Mouse (Mus musculus): ENCODE data around the gene Gm11549. TPM values are rescaled to one million over a fixed set of nuclear protein-coding genes. Genes with fewer than 3 reads are reported as not detected.
A peak's percentile ranks its signal among the peaks of the same experiment; 100 is the strongest.

Gm11549 gene
- polyA plus RNA-seq, 1 experiment from 2014 or later = 0.21 TPM

DNA sequence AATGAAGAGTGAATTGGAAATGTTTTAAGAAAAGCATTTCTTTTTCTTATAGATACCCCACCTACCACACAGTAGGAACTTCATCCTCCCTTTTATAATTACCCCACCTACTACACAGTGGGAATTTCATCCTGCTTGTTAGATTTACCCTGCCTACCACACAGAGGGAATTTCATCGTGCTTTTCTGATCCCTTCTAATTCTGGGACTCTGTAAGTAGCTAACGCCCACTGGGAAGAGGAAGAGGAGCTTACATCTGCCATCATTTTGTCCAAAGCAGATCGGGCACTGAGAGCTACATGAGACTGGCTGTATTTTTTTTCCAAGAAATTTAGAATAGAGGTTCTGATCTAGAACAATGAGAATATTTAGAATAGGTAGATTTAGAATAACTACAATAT is 23.3 kb upstream of the Gm11549 start:
- Histone ChIP-seq H3K9me3 (ENCODE audit: control insufficient read depth, low read length) (no peaks in the 10 kb centered on the region), H3K27ac (replicated peaks; ENCODE audit: low read depth, low read length) (no peak overlapping the region), H3K4me1 (ENCODE audit: control insufficient read depth, insufficient read depth, low read length) (no peaks in the 10 kb centered on the region), H3K36me3 (ENCODE audit: control insufficient read depth, insufficient read depth, low read length) (no peaks in the 10 kb centered on the region), H3K4me3 (replicated peaks; ENCODE audit: low read depth, low read length) (no peak overlapping the region), H3K9ac (replicated peaks; ENCODE audit: low read length) (no peak overlapping the region), H3K4me2 (ENCODE audit: low read length) (no peak overlapping the region), H3K27me3 (ENCODE audit: control insufficient read depth, insufficient read depth, low read length) (no peaks in the 10 kb centered on the region)
- DNase-seq (no peak), ATAC-seq (ENCODE audit: low FRiP score, low TSS enrichment) (no peak)
- WGBS = 83% methylated on average over 3 of the region's 3 CpGs

DNA sequence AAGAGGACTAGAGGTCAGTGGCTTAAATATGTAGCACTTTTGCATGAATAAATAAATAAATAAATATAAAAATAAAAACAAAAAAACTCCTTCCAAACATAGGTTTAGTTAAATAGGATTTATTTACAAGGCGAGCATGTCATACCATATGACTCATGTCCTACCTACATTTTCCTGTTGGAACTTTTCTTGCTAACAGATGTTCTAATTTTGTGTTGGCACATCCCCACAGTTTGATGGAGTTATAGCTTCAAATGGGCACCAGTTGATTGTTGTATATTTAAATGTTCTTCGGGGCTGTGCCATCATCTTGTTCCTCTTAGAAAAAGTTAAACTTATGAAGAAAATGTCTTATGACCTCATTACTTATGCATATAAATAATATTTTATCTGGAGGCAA is 19.8 kb upstream of the Gm11549 start:
- no peak for ATAC-seq (ENCODE audit: low FRiP score, low TSS enrichment)
- H3K36me3 ChIP-seq (ENCODE audit: control insufficient read depth, insufficient read depth, low read length) = no peaks in the 10 kb centered on the region
- no peaks in the 10 kb centered on the region for H3K9me3 ChIP-seq (ENCODE audit: control insufficient read depth, low read length)
- DNase-seq = no peak
- H3K4me1 ChIP-seq (ENCODE audit: control insufficient read depth, insufficient read depth, low read length) = no peaks in the 10 kb centered on the region
- H3K27ac ChIP-seq (replicated peaks; ENCODE audit: low read depth, low read length) = no peak overlapping the region
- H3K27me3 ChIP-seq (ENCODE audit: control insufficient read depth, insufficient read depth, low read length) = no peaks in the 10 kb centered on the region
- H3K4me2 ChIP-seq (ENCODE audit: low read length) = no peak overlapping the region
- WGBS = 94% methylated on average over 2 of the region's 2 CpGs
- H3K4me3 ChIP-seq (replicated peaks; ENCODE audit: low read depth, low read length) = no peak overlapping the region
- H3K9ac ChIP-seq (replicated peaks; ENCODE audit: low read length) = no peak overlapping the region

GRCm38 (mm10) chr3:36540756-36541155 is 19.1 kb upstream of the Gm11549 start:
- WGBS = 73% methylated on average over 2 of the region's 2 CpGs
- no peak overlapping the region for H3K9ac ChIP-seq (replicated peaks; ENCODE audit: low read length)

GRCm38 (mm10) chr3:36537701-36538470 is 16.3 kb upstream of the Gm11549 start:
- WGBS = 90% methylated on average over 4 of the region's 4 CpGs
- H3K4me3 ChIP-seq (replicated peaks; ENCODE audit: low read depth, low read length) = no peak overlapping the region
- ATAC-seq (ENCODE audit: low FRiP score, low TSS enrichment) = no peak
- H3K36me3 ChIP-seq (ENCODE audit: control insufficient read depth, insufficient read depth, low read length) = no peaks in the 10 kb centered on the region
- no peaks in the 10 kb centered on the region for H3K9me3 ChIP-seq (ENCODE audit: control insufficient read depth, low read length)
- H3K9ac ChIP-seq (replicated peaks; ENCODE audit: low read length) = no peak overlapping the region
- H3K27me3 ChIP-seq (ENCODE audit: control insufficient read depth, insufficient read depth, low read length) = no peaks in the 10 kb centered on the region
- no peak for DNase-seq
- H3K4me1 ChIP-seq (ENCODE audit: control insufficient read depth, insufficient read depth, low read length) = no peaks in the 10 kb centered on the region
- H3K4me2 ChIP-seq (ENCODE audit: low read length) = no peak overlapping the region
- no peak overlapping the region for H3K27ac ChIP-seq (replicated peaks; ENCODE audit: low read depth, low read length)

More at GRCm38 (mm10) chr3:36540756-36541155, 19.1 kb upstream of the Gm11549 start:
- Histone ChIP-seq H3K4me1 (ENCODE audit: control insufficient read depth, insufficient read depth, low read length) (no peaks in the 10 kb centered on the region), H3K27me3 (ENCODE audit: control insufficient read depth, insufficient read depth, low read length) (no peaks in the 10 kb centered on the region), H3K27ac (replicated peaks; ENCODE audit: low read depth, low read length) (no peak overlapping the region), H3K4me2 (ENCODE audit: low read length) (no peak overlapping the region), H3K4me3 (replicated peaks; ENCODE audit: low read depth, low read length) (no peak overlapping the region), H3K9me3 (ENCODE audit: control insufficient read depth, low read length) (no peaks in the 10 kb centered on the region), H3K36me3 (ENCODE audit: control insufficient read depth, insufficient read depth, low read length) (no peaks in the 10 kb centered on the region)
- no peak for DNase-seq
- no peak for ATAC-seq (ENCODE audit: low FRiP score, low TSS enrichment)

DNA sequence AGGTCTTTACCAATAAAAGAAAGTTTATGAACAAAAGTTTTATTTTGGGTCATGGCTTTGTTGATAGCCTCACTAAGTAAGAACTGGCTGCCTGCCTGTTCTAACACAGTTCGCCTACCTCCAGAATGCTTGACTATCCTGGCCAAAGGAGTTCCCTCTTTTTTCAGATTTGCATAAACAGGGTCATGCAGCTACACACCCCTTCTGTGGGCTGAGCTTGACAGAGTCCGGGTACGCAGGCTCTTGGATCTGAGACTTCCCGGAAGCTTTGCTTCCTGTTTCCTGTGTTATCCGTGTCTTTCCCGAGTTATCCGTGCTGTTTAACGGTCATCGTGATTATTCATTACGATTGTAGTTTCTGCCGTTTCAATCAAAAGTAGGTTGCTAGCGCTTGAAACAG is 14.4 kb upstream of the Gm11549 start:
- H3K4me1 ChIP-seq (ENCODE audit: control insufficient read depth, insufficient read depth, low read length) = no peaks in the 10 kb centered on the region
- H3K9me3 ChIP-seq (ENCODE audit: control insufficient read depth, low read length) = no peaks in the 10 kb centered on the region
- H3K27ac ChIP-seq (replicated peaks; ENCODE audit: low read depth, low read length) = no peak overlapping the region
- no peak for ATAC-seq (ENCODE audit: low FRiP score, low TSS enrichment)
- no peaks in the 10 kb centered on the region for H3K36me3 ChIP-seq (ENCODE audit: control insufficient read depth, insufficient read depth, low read length)
- no peak for DNase-seq
- WGBS = 91% methylated on average over 12 of the region's 12 CpGs
- H3K9ac ChIP-seq (replicated peaks; ENCODE audit: low read length) = no peak overlapping the region
- no peaks in the 10 kb centered on the region for H3K27me3 ChIP-seq (ENCODE audit: control insufficient read depth, insufficient read depth, low read length)
- no peak overlapping the region for H3K4me2 ChIP-seq (ENCODE audit: low read length)
- no peak overlapping the region for H3K4me3 ChIP-seq (replicated peaks; ENCODE audit: low read depth, low read length)

GRCm38 (mm10) chr3:36533201-36533672 is 11.6 kb upstream of the Gm11549 start:
- Histone ChIP-seq H3K4me1 (ENCODE audit: control insufficient read depth, insufficient read depth, low read length) (no peaks in the 10 kb centered on the region), H3K4me2 (ENCODE audit: low read length) (no peak overlapping the region), H3K27ac (replicated peaks; ENCODE audit: low read depth, low read length) (no peak overlapping the region), H3K27me3 (ENCODE audit: control insufficient read depth, insufficient read depth, low read length) (no peaks in the 10 kb centered on the region), H3K4me3 (replicated peaks; ENCODE audit: low read depth, low read length) (no peak overlapping the region), H3K9me3 (ENCODE audit: control insufficient read depth, low read length) (no peaks in the 10 kb centered on the region), H3K9ac (replicated peaks; ENCODE audit: low read length) (no peak overlapping the region), H3K36me3 (ENCODE audit: control insufficient read depth, insufficient read depth, low read length) (no peaks in the 10 kb centered on the region)
- no peak for ATAC-seq (ENCODE audit: low FRiP score, low TSS enrichment)
- DNase-seq = no peak
- WGBS = 2% methylated on average over 1 of the region's 1 CpGs

DNA sequence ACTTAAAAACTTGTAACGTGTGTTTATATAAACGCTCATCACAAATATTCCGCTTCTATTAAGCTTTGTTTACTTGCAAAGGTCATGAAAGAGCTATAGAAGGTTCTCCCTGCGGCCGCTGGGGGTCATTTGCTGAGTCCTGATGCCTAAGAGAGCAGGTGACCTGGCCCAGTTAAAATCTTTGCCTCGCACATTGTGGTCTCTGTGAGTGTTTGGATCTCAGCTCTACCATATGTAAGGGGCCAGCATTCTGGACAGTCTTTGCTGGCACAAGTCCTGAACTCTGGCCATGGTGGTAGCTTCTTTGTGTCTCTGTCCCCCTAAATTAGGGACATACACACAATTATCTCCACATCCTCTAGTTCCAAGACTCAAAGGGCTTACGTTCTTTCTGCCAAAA is 11.1 kb upstream of the Gm11549 start:
- Histone ChIP-seq H3K27ac (replicated peaks; ENCODE audit: low read depth, low read length) (no peak overlapping the region), H3K4me2 (ENCODE audit: low read length) (no peak overlapping the region), H3K36me3 (ENCODE audit: control insufficient read depth, insufficient read depth, low read length) (no peaks in the 10 kb centered on the region), H3K9ac (replicated peaks; ENCODE audit: low read length) (no peak overlapping the region), H3K9me3 (ENCODE audit: control insufficient read depth, low read length) (no peaks in the 10 kb centered on the region), H3K27me3 (ENCODE audit: control insufficient read depth, insufficient read depth, low read length) (no peaks in the 10 kb centered on the region), H3K4me3 (replicated peaks; ENCODE audit: low read depth, low read length) (no peak overlapping the region), H3K4me1 (ENCODE audit: control insufficient read depth, insufficient read depth, low read length) (no peaks in the 10 kb centered on the region)
- DNase-seq (no peak), ATAC-seq (ENCODE audit: low FRiP score, low TSS enrichment) (no peak)
- 40% methylated on average over 7 of the region's 7 CpGs for WGBS

DNA sequence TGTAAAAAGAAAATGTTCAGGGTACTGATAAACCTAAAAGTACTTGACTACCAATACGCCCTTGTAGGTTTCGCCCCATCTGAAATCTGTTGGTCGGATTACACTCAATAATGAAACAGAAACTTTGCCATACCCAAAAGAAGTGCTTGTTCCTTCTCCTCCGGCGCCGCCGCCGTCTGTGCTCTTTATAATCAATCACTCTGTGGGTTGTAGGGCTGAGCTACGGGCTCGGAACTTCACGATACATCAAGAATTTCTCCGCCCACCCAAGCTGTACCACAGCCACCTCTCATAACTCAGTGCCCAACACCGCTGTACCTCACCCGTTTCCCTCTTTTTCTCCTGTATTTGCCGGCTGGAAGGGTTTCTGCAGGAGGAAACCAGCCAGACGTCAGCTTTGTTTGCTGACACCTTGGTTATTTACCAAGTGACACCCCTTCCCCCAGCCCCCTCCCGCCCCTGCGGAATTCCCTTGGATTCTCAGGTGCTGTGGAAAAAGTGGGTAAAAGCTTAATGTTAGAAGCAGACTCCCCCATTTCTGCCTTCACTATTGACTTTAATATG is 10.4 kb upstream of the Gm11549 start:
- Histone ChIP-seq H3K36me3 (ENCODE audit: control insufficient read depth, insufficient read depth, low read length) (no peaks in the 10 kb centered on the region), H3K9me3 (ENCODE audit: control insufficient read depth, low read length) (no peaks in the 10 kb centered on the region), H3K27me3 (ENCODE audit: control insufficient read depth, insufficient read depth, low read length) (no peaks in the 10 kb centered on the region), H3K27ac (replicated peaks; ENCODE audit: low read depth, low read length) (no peak overlapping the region), H3K9ac (replicated peaks; ENCODE audit: low read length) (no peak overlapping the region), H3K4me2 (ENCODE audit: low read length) (peak overlapping the region; percentile 31), H3K4me3 (replicated peaks; ENCODE audit: low read depth, low read length) (no peak overlapping the region), H3K4me1 (ENCODE audit: control insufficient read depth, insufficient read depth, low read length) (no peaks in the 10 kb centered on the region)
- peak; percentile 5 for DNase-seq
- 27% methylated on average over 18 of the region's 18 CpGs for WGBS
- ATAC-seq (ENCODE audit: low FRiP score, low TSS enrichment) = no peak

- DNase-seq (peak; percentile 11), ATAC-seq (ENCODE audit: low FRiP score, low TSS enrichment) (no peak)
- Histone ChIP-seq H3K4me2 (ENCODE audit: low read length) (no peak overlapping the region), H3K4me1 (ENCODE audit: control insufficient read depth, insufficient read depth, low read length) (no peaks in the 10 kb centered on the region), H3K9me3 (ENCODE audit: control insufficient read depth, low read length) (no peaks in the 10 kb centered on the region), H3K27ac (replicated peaks; ENCODE audit: low read depth, low read length) (no peak overlapping the region), H3K36me3 (ENCODE audit: control insufficient read depth, insufficient read depth, low read length) (no peaks in the 10 kb centered on the region), H3K4me3 (replicated peaks; ENCODE audit: low read depth, low read length) (no peak overlapping the region), H3K9ac (replicated peaks; ENCODE audit: low read length) (no peak overlapping the region), H3K27me3 (ENCODE audit: control insufficient read depth, insufficient read depth, low read length) (no peaks in the 10 kb centered on the region)
- WGBS = 46% methylated on average over 2 of the region's 2 CpGs
Measured at GRCm38 (mm10) chr3:36531242-36531641, 9.6 kb upstream of the Gm11549 start.

Measured in midbrain, embryonic 14.5 days (tissue).